Mouse (Mus musculus): ENCODE data around the gene Herc1. TPM values are rescaled to one million over a fixed set of nuclear protein-coding genes. Genes with fewer than 3 reads are reported as not detected.

Herc1 gene
- polyA plus RNA-seq, 1 experiment from 2014 or later: 24.9 TPM

- 88% methylated on average over 2 of the region's 2 CpGs for WGBS
- ATAC-seq (ENCODE audit: insufficient number of reproducible peaks, low FRiP score, low TSS enrichment, low read depth): no peak
- H3K4me2 ChIP-seq (ENCODE audit: low read depth, severe bottlenecking): no peak overlapping the region
- no peak overlapping the region for H3K27ac ChIP-seq (replicated peaks; ENCODE audit: low read depth, low read length)
- no peak overlapping the region for H3K4me3 ChIP-seq (ENCODE audit: low read depth, low read length)
- H3K9me3 ChIP-seq (ENCODE audit: control insufficient read depth, low read length): no peaks in the 10 kb centered on the region
- no peak for DNase-seq (ENCODE audit: low spot score)
- H3K36me3 ChIP-seq (ENCODE audit: control insufficient read depth, insufficient read depth, low read length): peaks cover 19% of the 10 kb centered on the region
- no peak overlapping the region for H3K9ac ChIP-seq (ENCODE audit: low read length)
- H3K4me1 ChIP-seq (ENCODE audit: control insufficient read depth, insufficient read depth, low read length): peaks cover 7% of the 10 kb centered on the region; the same call in 1 of the 2 replicates
- no peaks in the 10 kb centered on the region for H3K27me3 ChIP-seq (ENCODE audit: control insufficient read depth, insufficient read depth, low read length)
These were observed 164.9 kb downstream of the Herc1 start for GRCm38 (mm10) chr9:66515115-66515514.

DNA sequence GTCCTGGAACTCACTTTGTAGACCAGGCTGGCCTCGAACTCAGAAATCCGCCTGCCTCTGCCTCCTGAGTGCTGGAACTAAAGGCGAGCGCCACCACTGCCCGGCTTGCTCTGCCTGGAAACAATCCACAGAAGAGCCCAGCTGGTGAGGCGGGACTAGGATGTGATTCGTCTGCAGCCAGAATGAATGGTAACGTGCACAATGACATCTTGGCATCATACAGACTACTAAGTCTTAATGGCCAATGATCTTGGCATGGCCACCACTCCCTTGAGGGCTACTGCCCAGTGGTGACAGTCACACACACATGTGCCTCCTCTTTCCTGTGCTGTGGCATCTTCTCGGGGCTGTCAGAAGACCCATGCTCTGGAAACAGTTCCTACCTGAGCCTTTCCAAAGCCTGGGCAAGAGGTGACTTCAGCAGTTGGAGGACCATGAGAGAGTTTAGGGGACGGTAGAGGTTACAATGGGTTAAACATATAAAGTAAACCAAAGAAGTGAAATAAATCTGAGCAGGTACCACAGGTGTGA lies 165.5 kb downstream of the Herc1 start:
- no peak overlapping the region for H3K4me3 ChIP-seq (ENCODE audit: low read depth, low read length)
- ATAC-seq (ENCODE audit: insufficient number of reproducible peaks, low FRiP score, low TSS enrichment, low read depth) (no peak), DNase-seq (ENCODE audit: low spot score) (no peak)
- peaks cover 22% of the 10 kb centered on the region for H3K36me3 ChIP-seq (ENCODE audit: control insufficient read depth, insufficient read depth, low read length)
- H3K9ac ChIP-seq (ENCODE audit: low read length): no peak overlapping the region
- WGBS: 95% methylated on average over 10 of the region's 10 CpGs
- no peaks in the 10 kb centered on the region for H3K9me3 ChIP-seq (ENCODE audit: control insufficient read depth, low read length)
- H3K27me3 ChIP-seq (ENCODE audit: control insufficient read depth, insufficient read depth, low read length): no peaks in the 10 kb centered on the region
- H3K4me2 ChIP-seq (ENCODE audit: low read depth, severe bottlenecking): no peak overlapping the region
- peaks cover 2% of the 10 kb centered on the region; the same call in 1 of the 2 replicates for H3K4me1 ChIP-seq (ENCODE audit: control insufficient read depth, insufficient read depth, low read length)
- H3K27ac ChIP-seq (replicated peaks; ENCODE audit: low read depth, low read length): no peak overlapping the region

DNA sequence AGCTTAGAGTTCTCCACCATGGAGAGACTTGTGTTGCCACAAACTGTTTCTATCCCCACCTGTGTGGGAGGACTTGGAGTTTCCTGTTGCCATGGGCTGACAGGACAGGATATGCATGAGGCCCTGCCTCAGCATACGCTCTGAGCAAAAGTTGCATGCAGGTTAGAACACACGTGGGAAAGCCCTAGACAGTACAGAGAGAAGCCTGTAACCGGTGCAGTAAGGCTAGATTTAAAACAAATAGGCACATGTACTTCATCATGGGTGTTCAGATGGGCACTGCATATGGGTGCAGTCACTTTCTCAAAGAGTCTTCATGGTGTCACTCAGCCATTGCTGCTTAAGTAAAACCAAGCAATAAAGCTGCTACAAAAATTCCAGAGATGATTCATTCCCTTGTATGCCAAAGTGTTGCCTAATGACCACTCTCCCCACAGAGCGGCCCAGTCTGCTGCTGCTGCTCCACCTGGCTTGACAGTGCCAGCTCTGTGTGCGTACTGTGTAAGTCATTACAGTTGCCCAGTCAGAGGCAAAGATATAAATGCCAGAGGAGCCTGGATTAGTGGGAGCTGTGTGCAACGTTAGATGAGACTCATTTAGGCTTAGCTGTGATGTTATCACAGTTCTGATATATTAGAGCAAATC lies 166.2 kb downstream of the Herc1 start:
- peaks cover 2% of the 10 kb centered on the region; the same call in 1 of the 2 replicates for H3K4me1 ChIP-seq (ENCODE audit: control insufficient read depth, insufficient read depth, low read length)
- no peaks in the 10 kb centered on the region for H3K27me3 ChIP-seq (ENCODE audit: control insufficient read depth, insufficient read depth, low read length)
- WGBS: 92% methylated on average over 6 of the region's 6 CpGs
- no peak for ATAC-seq (ENCODE audit: insufficient number of reproducible peaks, low FRiP score, low TSS enrichment, low read depth)
- no peak for DNase-seq (ENCODE audit: low spot score)
- H3K4me3 ChIP-seq (ENCODE audit: low read depth, low read length): no peak overlapping the region
- no peak overlapping the region for H3K4me2 ChIP-seq (ENCODE audit: low read depth, severe bottlenecking)
- H3K27ac ChIP-seq (replicated peaks; ENCODE audit: low read depth, low read length): no peak overlapping the region
- no peak overlapping the region for H3K9ac ChIP-seq (ENCODE audit: low read length)
- peaks cover 26% of the 10 kb centered on the region for H3K36me3 ChIP-seq (ENCODE audit: control insufficient read depth, insufficient read depth, low read length)
- no peaks in the 10 kb centered on the region for H3K9me3 ChIP-seq (ENCODE audit: control insufficient read depth, low read length)

- no peak for ATAC-seq (ENCODE audit: insufficient number of reproducible peaks, low FRiP score, low TSS enrichment, low read depth)
- Histone ChIP-seq H3K4me2 (ENCODE audit: low read depth, severe bottlenecking) (no peak overlapping the region), H3K27ac (replicated peaks; ENCODE audit: low read depth, low read length) (no peak overlapping the region), H3K36me3 (ENCODE audit: control insufficient read depth, insufficient read depth, low read length) (peaks cover 29% of the 10 kb centered on the region), H3K4me1 (ENCODE audit: control insufficient read depth, insufficient read depth, low read length) (peaks cover 2% of the 10 kb centered on the region; the same call in 1 of the 2 replicates), H3K27me3 (ENCODE audit: control insufficient read depth, insufficient read depth, low read length) (no peaks in the 10 kb centered on the region), H3K4me3 (ENCODE audit: low read depth, low read length) (no peak overlapping the region), H3K9me3 (ENCODE audit: control insufficient read depth, low read length) (no peaks in the 10 kb centered on the region), H3K9ac (ENCODE audit: low read length) (no peak overlapping the region)
- no peak for DNase-seq (ENCODE audit: low spot score)
- WGBS: 94% methylated on average over 10 of the region's 10 CpGs
These were observed 167.5 kb downstream of the Herc1 start for GRCm38 (mm10) chr9:66517746-66518145.

DNA sequence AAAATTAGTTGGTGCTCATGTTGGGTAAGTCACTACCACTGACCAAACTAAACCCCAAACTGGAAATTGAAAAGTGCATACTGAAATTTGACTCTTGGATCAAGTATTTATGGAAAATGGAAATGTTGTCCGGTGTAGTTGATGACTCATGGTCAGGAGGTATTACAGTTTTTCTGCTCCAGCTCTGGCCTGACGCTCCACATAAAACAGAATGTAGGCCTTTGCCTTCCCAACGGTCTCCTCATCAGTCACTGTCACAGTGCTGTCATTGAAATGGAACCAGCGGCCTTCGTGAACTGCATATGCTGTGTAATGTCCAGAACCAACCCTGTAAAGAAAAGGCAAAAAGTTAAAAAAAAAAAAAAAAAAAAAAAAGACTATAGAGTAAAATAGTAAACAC lies 168.0 kb downstream of the Herc1 start:
- DNase-seq (ENCODE audit: low spot score) (no peak), ATAC-seq (ENCODE audit: insufficient number of reproducible peaks, low FRiP score, low TSS enrichment, low read depth) (no peak)
- no peaks in the 10 kb centered on the region for H3K9me3 ChIP-seq (ENCODE audit: control insufficient read depth, low read length)
- H3K27me3 ChIP-seq (ENCODE audit: control insufficient read depth, insufficient read depth, low read length): no peaks in the 10 kb centered on the region
- no peak overlapping the region for H3K4me3 ChIP-seq (ENCODE audit: low read depth, low read length)
- peaks cover 2% of the 10 kb centered on the region; the same call in 1 of the 2 replicates for H3K4me1 ChIP-seq (ENCODE audit: control insufficient read depth, insufficient read depth, low read length)
- no peak overlapping the region for H3K4me2 ChIP-seq (ENCODE audit: low read depth, severe bottlenecking)
- 91% methylated on average over 5 of the region's 5 CpGs for WGBS
- H3K27ac ChIP-seq (replicated peaks; ENCODE audit: low read depth, low read length): no peak overlapping the region
- H3K9ac ChIP-seq (ENCODE audit: low read length): no peak overlapping the region
- H3K36me3 ChIP-seq (ENCODE audit: control insufficient read depth, insufficient read depth, low read length): peaks cover 29% of the 10 kb centered on the region

- Histone ChIP-seq H3K4me1 (ENCODE audit: control insufficient read depth, insufficient read depth, low read length) (no peaks in the 10 kb centered on the region), H3K4me2 (ENCODE audit: low read depth, severe bottlenecking) (no peak overlapping the region), H3K9ac (ENCODE audit: low read length) (no peak overlapping the region), H3K27me3 (ENCODE audit: control insufficient read depth, insufficient read depth, low read length) (no peaks in the 10 kb centered on the region), H3K36me3 (ENCODE audit: control insufficient read depth, insufficient read depth, low read length) (peaks cover 32% of the 10 kb centered on the region), H3K27ac (replicated peaks; ENCODE audit: low read depth, low read length) (no peak overlapping the region), H3K4me3 (ENCODE audit: low read depth, low read length) (no peak overlapping the region), H3K9me3 (ENCODE audit: control insufficient read depth, low read length) (no peaks in the 10 kb centered on the region)
- WGBS: 92% methylated on average over 5 of the region's 5 CpGs
- ATAC-seq (ENCODE audit: insufficient number of reproducible peaks, low FRiP score, low TSS enrichment, low read depth) (no peak), DNase-seq (ENCODE audit: low spot score) (no peak)
These were observed 168.7 kb downstream of the Herc1 start for GRCm38 (mm10) chr9:66518901-66519300.

DNA sequence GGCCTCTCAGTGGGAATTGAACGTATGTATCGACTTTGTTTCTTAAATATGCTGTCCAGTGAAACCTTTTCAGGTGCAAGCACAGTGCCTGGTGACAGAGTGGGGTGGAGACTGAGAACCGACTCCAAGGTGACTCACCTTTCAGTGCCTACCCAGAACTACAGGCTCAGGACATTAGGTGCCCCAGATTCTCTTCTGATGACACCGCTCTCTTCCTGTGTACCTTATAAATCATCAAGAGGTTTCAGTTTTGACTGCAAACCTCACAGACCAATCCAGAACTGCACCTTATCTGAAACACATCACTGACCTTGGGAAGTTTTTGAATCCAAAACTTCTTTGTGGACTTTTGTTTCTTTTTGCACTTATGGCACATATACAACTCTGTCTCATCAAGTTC lies 170.0 kb downstream of the Herc1 start:
- Histone ChIP-seq H3K9me3 (ENCODE audit: control insufficient read depth, low read length) (no peaks in the 10 kb centered on the region), H3K9ac (ENCODE audit: low read length) (no peak overlapping the region), H3K4me3 (ENCODE audit: low read depth, low read length) (no peak overlapping the region), H3K27ac (replicated peaks; ENCODE audit: low read depth, low read length) (no peak overlapping the region), H3K4me2 (ENCODE audit: low read depth, severe bottlenecking) (no peak overlapping the region), H3K4me1 (ENCODE audit: control insufficient read depth, insufficient read depth, low read length) (no peaks in the 10 kb centered on the region), H3K36me3 (ENCODE audit: control insufficient read depth, insufficient read depth, low read length) (peaks cover 32% of the 10 kb centered on the region), H3K27me3 (ENCODE audit: control insufficient read depth, insufficient read depth, low read length) (no peaks in the 10 kb centered on the region)
- DNase-seq (ENCODE audit: low spot score) (no peak), ATAC-seq (ENCODE audit: insufficient number of reproducible peaks, low FRiP score, low TSS enrichment, low read depth) (no peak)
- 94% methylated on average over 4 of the region's 4 CpGs for WGBS

DNA sequence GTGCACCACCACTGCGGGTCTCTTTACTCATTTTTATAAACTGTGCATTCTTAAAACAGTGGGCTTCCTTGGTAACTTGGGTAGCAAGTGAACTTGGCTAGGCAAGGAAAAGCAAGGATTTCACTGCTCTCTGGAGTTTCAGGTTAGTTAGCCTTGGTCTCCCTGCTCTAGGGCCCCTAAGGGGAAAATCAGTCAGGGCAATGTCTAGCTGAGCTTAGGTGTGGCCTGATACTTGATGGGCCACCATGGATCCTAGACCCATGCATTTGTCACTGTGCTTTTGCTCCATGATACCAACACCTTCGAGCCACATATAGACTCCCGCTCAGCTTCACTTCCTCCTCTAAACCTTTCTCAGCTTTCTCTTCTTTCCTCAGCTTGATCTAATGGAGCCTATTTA lies 171.3 kb downstream of the Herc1 start:
- 95% methylated on average over 3 of the region's 3 CpGs for WGBS
- DNase-seq (ENCODE audit: low spot score): no peak

More for the DNA sequence above, 171.3 kb downstream of the Herc1 start:
- H3K36me3 ChIP-seq (ENCODE audit: control insufficient read depth, insufficient read depth, low read length): peaks cover 25% of the 10 kb centered on the region
- H3K4me3 ChIP-seq (ENCODE audit: low read depth, low read length): no peak overlapping the region
- ATAC-seq (ENCODE audit: insufficient number of reproducible peaks, low FRiP score, low TSS enrichment, low read depth): no peak
- H3K27ac ChIP-seq (replicated peaks; ENCODE audit: low read depth, low read length): no peak overlapping the region
- H3K9me3 ChIP-seq (ENCODE audit: control insufficient read depth, low read length): no peaks in the 10 kb centered on the region
- H3K27me3 ChIP-seq (ENCODE audit: control insufficient read depth, insufficient read depth, low read length): no peaks in the 10 kb centered on the region
- H3K4me2 ChIP-seq (ENCODE audit: low read depth, severe bottlenecking): no peak overlapping the region
- no peak overlapping the region for H3K9ac ChIP-seq (ENCODE audit: low read length)
- no peaks in the 10 kb centered on the region for H3K4me1 ChIP-seq (ENCODE audit: control insufficient read depth, insufficient read depth, low read length)
